Mouse (Mus musculus) lung, postnatal 4 days (tissue): ENCODE results near the gene Tspan14.

Experiments
- DNase-seq, 2 experiments: peaks; one replicate each; pipeline ENCODE4 v3.0.0; 2021

Tspan14 gene

DNA sequence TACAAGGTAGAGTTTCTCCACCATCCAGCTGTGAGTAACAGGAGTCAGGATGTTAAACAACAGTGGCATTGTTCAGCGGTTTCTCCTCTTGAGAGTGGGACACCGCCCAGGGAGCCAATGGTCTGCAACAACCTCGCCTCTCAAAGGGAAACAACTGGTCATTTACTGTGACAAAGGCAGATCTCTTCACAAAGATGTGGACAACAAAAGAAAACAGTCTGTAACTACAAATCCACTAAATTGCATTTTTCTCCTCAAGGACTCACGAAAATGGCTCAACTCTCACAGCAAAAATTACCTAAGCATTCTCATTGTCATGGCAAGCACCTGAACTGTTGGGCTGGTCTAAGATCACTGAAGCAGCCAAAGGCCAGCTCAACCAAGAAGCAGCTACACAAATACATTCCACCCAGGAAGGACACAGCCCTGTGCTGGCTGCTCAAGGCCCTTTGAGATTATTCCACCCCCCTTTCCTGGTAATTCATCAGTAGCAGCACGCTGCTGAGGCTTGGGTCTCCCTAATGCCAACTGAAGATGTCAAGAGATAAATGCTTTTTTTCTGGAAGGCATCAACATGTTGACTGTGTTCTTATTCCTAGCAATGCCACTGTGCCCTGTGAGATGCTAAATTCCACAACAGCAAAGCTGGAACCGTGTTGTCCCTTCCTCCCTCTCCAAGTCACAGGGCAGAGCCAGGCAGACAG is 101.6 kb downstream of the Tspan14 start:
- no peak for DNase-seq

GRCm38 (mm10) chr14:40863659-40864058 is 102.9 kb downstream of the Tspan14 start:
- DNase-seq, result no peak

- no peak for DNase-seq
Observed at GRCm38 (mm10) chr14:40863022-40863421, 103.6 kb downstream of the Tspan14 start.
